Mouse (Mus musculus): ENCODE measurements around the gene Ncoa7.

Ncoa7 gene

GRCm38 (mm10) chr10:30802681-30803586, at the start of gene Ncoa7:
Gene Ncoa7 (minus strand): TSS chr10:30803326.
- peak; percentile 78 for DNase-seq

- no peak for DNase-seq
Measured at GRCm38 (mm10) chr10:30845101-30845825, 42.1 kb upstream of the Ncoa7 start.

GRCm38 (mm10) chr10:30844191-30845010, 41.3 kb upstream of the Ncoa7 start:
- DNase-seq, result no peak

GRCm38 (mm10) chr10:30843438-30844190, 40.5 kb upstream of the Ncoa7 start:
- DNase-seq, result peak; percentile 10

GRCm38 (mm10) chr10:30842643-30843437, 39.7 kb upstream of the Ncoa7 start, which contains the start of gene Hey2:
Gene Hey2 (minus strand): TSS chr10:30842801.
- peak; percentile 99 for DNase-seq

GRCm38 (mm10) chr10:30842228-30842627, 39.1 kb upstream of the Ncoa7 start:
- no peak for DNase-seq

- DNase-seq, result no peak
Measured at GRCm38 (mm10) chr10:30840824-30841223, 37.7 kb upstream of the Ncoa7 start.

- no peak for DNase-seq
Measured at GRCm38 (mm10) chr10:30838188-30838587, 35.1 kb upstream of the Ncoa7 start.

- DNase-seq, result peak; percentile 18
Measured at GRCm38 (mm10) chr10:30825049-30825448, 21.9 kb upstream of the Ncoa7 start.

- peak; percentile 78 for DNase-seq
Measured at GRCm38 (mm10) chr10:30810967-30811293, 7.8 kb upstream of the Ncoa7 start.

GRCm38 (mm10) chr10:30810247-30810966, 7.3 kb upstream of the Ncoa7 start:
- peak; percentile 44 for DNase-seq

GRCm38 (mm10) chr10:30803587-30804253, 594 bp upstream of the Ncoa7 start:
- DNase-seq, result no peak

GRCm38 (mm10) chr10:30802033-30802432, 1.1 kb downstream of the Ncoa7 start:
- DNase-seq, result no peak

- no peak for DNase-seq
Measured at GRCm38 (mm10) chr10:30799713-30800450, 3.2 kb downstream of the Ncoa7 start.

- no peak for DNase-seq
Measured at GRCm38 (mm10) chr10:30796469-30797261, 6.5 kb downstream of the Ncoa7 start.

GRCm38 (mm10) chr10:30791016-30791415, 12.1 kb downstream of the Ncoa7 start:
- no peak for DNase-seq

GRCm38 (mm10) chr10:30789521-30789920, 13.6 kb downstream of the Ncoa7 start:
- DNase-seq, result no peak

GRCm38 (mm10) chr10:30788340-30788721, 14.8 kb downstream of the Ncoa7 start:
- no peak for DNase-seq
